Mouse (Mus musculus): ENCODE data around the gene Rab31. TPM values are rescaled to one million over a fixed set of nuclear protein-coding genes. Genes with fewer than 3 reads are reported as not detected.

The Rab31 gene
- polyA plus RNA-seq, 1 experiment from 2014 or later: 73.0 TPM

DNA sequence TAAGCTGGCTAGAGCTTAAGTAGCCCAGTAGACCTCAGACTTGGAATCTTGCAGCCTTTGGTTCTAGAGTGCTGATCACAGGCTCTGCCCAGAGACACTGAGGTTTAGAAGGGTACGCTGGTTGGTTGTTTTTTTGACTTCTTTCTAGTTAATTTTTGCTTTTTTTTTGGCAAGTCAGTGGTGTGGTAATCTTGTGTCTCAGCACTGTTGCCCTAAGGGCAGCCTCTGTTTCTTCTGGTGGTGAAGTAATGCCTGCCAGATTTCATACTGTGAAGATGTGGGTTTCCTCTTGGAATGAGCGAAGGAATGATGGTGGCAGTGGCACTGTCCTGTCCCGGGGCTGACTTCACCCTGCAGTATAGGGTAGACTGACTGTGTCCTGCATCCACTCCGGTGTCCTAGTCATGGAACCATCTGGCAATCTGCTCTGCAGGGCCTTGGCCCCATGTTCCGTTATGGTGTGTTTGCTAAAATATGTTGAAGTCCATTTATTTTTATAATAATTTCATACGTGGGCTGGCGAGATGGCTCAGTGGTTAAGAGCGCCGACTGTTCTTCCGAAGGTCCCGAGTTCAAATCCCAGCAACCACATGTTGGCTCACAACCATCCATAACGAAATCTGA lies 20.9 kb upstream of the Rab31 start:
- no peak overlapping the region for H3K27ac ChIP-seq
- no peak overlapping the region for H3K9ac ChIP-seq
- no peak overlapping the region for H3K4me2 ChIP-seq
- no peak for ATAC-seq (ENCODE audit: low FRiP score)
- H3K27me3 ChIP-seq: no peaks in the 10 kb centered on the region
- H3K9me3 ChIP-seq: no peaks in the 10 kb centered on the region
- peaks cover 7% of the 10 kb centered on the region; the same call in 1 of the 2 replicates for H3K36me3 ChIP-seq
- peaks cover 21% of the 10 kb centered on the region for H3K4me1 ChIP-seq (replicated peaks)
- H3K4me3 ChIP-seq: no peak overlapping the region
- WGBS: 95% methylated on average over 12 of the region's 12 CpGs

DNA sequence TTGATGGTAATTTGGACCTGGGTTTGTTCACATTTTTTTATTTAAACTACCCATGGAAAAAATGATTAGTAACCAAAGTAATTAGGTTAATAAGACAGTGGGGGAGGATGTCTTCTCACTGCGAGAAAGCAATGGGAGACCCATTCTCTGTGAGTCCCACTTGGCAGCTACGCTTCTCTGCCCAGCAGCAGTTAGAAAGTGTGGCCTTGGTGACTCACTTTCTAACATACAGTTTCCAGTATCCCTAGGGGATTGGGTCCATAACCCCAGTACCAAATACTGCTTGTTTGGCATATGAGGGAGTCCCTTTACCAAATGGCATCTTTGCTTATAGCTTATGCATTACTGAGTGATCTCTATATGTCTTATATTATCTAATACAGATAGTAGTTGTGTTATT lies 18.6 kb upstream of the Rab31 start:
- H3K27ac ChIP-seq: no peak overlapping the region
- H3K4me1 ChIP-seq (replicated peaks): peaks cover 32% of the 10 kb centered on the region
- ATAC-seq (ENCODE audit: low FRiP score): no peak
- peaks cover 17% of the 10 kb centered on the region for H3K36me3 ChIP-seq
- no peaks in the 10 kb centered on the region for H3K9me3 ChIP-seq
- no peak overlapping the region for H3K4me3 ChIP-seq
- 85% methylated on average over 2 of the region's 2 CpGs for WGBS
- no peak overlapping the region for H3K4me2 ChIP-seq
- no peak overlapping the region for H3K9ac ChIP-seq
- H3K27me3 ChIP-seq: no peaks in the 10 kb centered on the region

DNA sequence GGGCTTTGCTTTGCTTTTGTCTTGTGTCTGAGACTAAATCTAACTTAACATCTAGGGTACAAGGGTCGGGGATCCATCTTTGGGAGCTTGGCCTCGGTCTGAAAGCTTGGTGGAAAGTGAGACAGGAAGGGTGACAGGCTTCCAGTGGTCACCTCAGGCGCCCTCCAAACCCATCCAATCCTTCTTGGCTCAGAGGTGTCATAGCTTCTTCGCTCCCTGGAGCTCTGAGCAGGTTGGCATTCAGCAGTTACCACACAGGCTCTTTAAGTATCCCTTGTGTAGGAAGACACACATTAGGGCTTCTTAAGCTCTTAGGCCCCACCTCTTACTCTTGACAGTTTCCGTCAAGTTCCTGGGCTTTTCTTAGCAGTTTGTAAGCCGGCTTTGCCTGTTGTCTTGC lies 17.0 kb upstream of the Rab31 start:
- H3K9me3 ChIP-seq: no peaks in the 10 kb centered on the region
- H3K27ac ChIP-seq: no peak overlapping the region
- H3K36me3 ChIP-seq: peaks cover 15% of the 10 kb centered on the region
- H3K9ac ChIP-seq: no peak overlapping the region
- no peak for ATAC-seq (ENCODE audit: low FRiP score)
- H3K27me3 ChIP-seq: no peaks in the 10 kb centered on the region
- WGBS: 96% methylated on average over 6 of the region's 6 CpGs
- no peak overlapping the region for H3K4me3 ChIP-seq
- no peak overlapping the region for H3K4me2 ChIP-seq
- H3K4me1 ChIP-seq (replicated peaks): peaks cover 44% of the 10 kb centered on the region

DNA sequence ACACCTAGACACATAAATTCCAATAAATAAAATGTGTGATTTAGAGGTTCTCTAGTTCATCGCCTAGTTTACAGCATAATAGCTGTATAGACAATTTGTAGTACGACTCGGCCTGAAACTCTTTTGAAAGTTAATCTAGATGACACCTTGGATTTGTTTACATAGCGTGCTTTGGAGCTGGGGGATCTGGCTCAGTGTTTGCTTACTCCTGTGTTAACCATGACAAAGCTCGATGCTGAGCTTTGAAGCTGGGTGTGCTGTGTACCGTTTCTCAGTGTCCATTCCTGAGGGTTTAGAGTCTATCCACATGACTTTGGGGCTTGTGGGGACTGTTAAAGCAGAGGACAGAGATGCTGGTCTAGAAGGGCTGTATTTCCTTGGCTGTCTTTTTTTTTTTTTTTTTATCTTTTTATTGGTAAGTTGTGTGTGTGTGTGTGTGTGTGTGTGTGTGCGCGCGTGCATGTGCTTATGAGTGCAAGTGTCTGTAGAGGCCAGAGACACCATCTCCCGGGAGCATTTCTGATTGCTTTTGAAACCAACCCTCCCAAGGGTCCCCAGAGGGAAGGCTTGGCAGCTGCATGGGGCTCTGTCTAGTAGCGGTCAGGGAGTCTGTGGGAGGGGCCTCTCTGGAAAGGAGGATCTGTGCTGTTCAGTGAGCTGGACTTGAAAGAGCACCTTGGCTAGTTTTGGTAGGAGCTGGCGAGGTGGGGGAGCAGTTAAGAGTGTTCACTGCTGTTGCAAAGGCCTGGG lies 16.2 kb upstream of the Rab31 start:
- peaks cover 47% of the 10 kb centered on the region for H3K4me1 ChIP-seq (replicated peaks)
- no peak overlapping the region for H3K9ac ChIP-seq
- H3K9me3 ChIP-seq: no peaks in the 10 kb centered on the region
- H3K27me3 ChIP-seq: no peaks in the 10 kb centered on the region
- ATAC-seq (ENCODE audit: low FRiP score): 0 out of 2 replicates have a peak, but pooled peaks have one; percentile 16
- WGBS: 77% methylated on average over 12 of the region's 12 CpGs
- H3K4me3 ChIP-seq: no peak overlapping the region
- H3K36me3 ChIP-seq: peaks cover 14% of the 10 kb centered on the region
- H3K4me2 ChIP-seq: no peak overlapping the region
- no peak overlapping the region for H3K27ac ChIP-seq

DNA sequence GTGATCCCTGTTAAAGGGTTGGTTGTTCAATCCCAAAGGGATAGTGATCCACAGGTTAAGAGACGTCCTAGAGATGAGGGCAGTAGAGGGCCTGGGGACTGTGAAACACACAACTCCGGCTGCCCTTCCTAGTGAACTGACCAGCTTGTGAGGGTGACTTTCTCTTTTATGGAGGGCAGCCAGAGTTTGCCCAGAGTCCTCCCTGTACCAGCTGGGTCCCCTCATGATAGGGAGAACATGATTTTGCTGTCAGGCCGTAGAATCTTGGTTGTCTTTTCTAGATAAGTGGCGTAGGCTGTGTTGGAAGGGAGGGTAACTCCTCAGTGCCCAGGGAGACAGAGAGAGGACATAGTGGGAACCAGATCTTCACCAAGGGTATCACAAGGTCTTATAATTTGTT lies 14.7 kb upstream of the Rab31 start:
- H3K4me3 ChIP-seq: no peak overlapping the region
- peaks cover 14% of the 10 kb centered on the region for H3K36me3 ChIP-seq
- H3K4me1 ChIP-seq (replicated peaks): peaks cover 44% of the 10 kb centered on the region
- no peaks in the 10 kb centered on the region for H3K9me3 ChIP-seq
- no peaks in the 10 kb centered on the region for H3K27me3 ChIP-seq
- H3K27ac ChIP-seq: 0 out of 2 replicates have a peak overlapping the region, but pooled peaks have one; percentile 12
- WGBS: 92% methylated on average over 4 of the region's 4 CpGs
- no peak for ATAC-seq (ENCODE audit: low FRiP score)
- no peak overlapping the region for H3K9ac ChIP-seq
- H3K4me2 ChIP-seq: no peak overlapping the region

DNA sequence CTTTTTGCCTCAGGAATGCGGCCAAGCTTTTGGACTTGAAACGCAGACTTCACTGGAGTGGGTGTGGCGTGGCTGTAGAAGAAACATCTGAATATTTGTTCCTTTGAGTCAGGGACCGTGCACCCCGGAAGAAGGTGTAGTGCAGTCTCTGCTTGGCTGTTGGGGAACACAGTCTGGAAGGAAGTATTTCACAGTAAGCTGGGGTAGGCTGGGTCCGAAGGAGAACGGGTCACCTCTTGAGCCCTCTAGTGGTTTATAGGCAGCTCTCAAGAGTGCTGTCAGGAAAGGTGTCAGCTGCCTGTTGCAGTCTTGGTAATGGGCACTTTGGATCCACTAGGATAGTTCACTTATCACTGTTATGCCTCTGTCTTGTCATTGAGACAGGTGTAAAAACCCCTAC lies 13.7 kb upstream of the Rab31 start:
- Histone ChIP-seq H3K4me1 (replicated peaks) (peaks cover 46% of the 10 kb centered on the region), H3K27me3 (no peaks in the 10 kb centered on the region), H3K9ac (no peak overlapping the region), H3K4me3 (no peak overlapping the region), H3K4me2 (no peak overlapping the region), H3K27ac (no peak overlapping the region), H3K36me3 (peaks cover 14% of the 10 kb centered on the region), H3K9me3 (no peaks in the 10 kb centered on the region)
- no peak for ATAC-seq (ENCODE audit: low FRiP score)
- 83% methylated on average over 7 of the region's 7 CpGs for WGBS

DNA sequence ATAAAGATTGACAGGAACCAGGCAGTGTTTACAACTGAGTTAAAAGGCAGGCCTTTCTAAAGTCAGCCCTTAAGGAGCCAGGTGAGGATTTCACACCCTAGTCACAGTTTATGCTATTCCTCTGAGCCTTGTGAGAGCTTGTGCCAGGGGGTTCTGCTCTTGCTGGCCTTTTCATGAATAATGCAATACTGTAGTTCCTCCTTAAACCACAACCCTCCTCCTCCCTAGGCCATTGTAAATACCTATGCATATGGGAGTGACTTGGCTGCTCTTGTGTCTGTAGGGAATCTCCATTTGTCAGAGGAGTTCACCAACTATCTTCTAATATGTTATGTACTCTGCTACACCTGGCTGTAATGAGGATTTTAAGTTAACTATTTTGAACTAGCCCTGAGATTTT lies 13.2 kb upstream of the Rab31 start:
- Histone ChIP-seq H3K27me3 (no peaks in the 10 kb centered on the region), H3K4me3 (no peak overlapping the region), H3K4me2 (no peak overlapping the region; the same call in 1 of the 2 replicates), H3K9me3 (no peaks in the 10 kb centered on the region), H3K9ac (no peak overlapping the region), H3K36me3 (peaks cover 14% of the 10 kb centered on the region), H3K4me1 (replicated peaks) (peaks cover 44% of the 10 kb centered on the region), H3K27ac (no peak overlapping the region)
- no peak for ATAC-seq (ENCODE audit: low FRiP score)

DNA sequence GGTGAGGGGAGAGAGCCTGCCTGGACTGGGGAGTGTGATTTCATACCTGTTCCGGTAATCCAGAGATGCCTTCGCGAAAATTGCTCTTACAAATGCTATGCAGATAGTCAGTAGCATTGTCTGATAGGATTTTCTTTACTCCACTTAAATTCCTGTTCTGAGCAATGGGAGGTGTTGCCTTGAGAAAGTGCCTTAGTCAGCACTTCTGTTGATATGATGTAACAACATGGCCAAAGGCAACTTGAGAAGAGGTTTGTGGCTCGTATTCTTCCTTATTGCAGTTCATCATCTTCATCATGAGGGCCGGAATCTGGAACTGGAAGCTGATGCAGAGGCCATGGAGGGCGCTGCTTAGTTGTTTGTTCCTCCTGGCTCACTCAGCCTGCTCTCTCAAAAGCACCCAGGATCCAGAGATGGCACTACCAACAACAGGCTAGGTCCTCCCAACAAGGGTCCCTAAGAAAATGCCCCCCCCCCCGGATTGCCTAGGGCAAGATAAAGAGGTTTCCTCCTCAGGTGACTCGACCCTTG lies 12.1 kb upstream of the Rab31 start:
- Histone ChIP-seq H3K9ac (peak overlapping the region; percentile 57; the same call in 1 of the 2 replicates), H3K27ac (peak overlapping the region; percentile 53; the same call in 1 of the 2 replicates), H3K4me3 (peak overlapping the region; percentile 96), H3K9me3 (no peaks in the 10 kb centered on the region), H3K4me1 (replicated peaks) (peaks cover 44% of the 10 kb centered on the region), H3K4me2 (peak overlapping the region; percentile 70), H3K36me3 (peaks cover 14% of the 10 kb centered on the region), H3K27me3 (no peaks in the 10 kb centered on the region)
- no peak for ATAC-seq (ENCODE audit: low FRiP score)
- 74% methylated on average over 8 of the region's 8 CpGs for WGBS

DNA sequence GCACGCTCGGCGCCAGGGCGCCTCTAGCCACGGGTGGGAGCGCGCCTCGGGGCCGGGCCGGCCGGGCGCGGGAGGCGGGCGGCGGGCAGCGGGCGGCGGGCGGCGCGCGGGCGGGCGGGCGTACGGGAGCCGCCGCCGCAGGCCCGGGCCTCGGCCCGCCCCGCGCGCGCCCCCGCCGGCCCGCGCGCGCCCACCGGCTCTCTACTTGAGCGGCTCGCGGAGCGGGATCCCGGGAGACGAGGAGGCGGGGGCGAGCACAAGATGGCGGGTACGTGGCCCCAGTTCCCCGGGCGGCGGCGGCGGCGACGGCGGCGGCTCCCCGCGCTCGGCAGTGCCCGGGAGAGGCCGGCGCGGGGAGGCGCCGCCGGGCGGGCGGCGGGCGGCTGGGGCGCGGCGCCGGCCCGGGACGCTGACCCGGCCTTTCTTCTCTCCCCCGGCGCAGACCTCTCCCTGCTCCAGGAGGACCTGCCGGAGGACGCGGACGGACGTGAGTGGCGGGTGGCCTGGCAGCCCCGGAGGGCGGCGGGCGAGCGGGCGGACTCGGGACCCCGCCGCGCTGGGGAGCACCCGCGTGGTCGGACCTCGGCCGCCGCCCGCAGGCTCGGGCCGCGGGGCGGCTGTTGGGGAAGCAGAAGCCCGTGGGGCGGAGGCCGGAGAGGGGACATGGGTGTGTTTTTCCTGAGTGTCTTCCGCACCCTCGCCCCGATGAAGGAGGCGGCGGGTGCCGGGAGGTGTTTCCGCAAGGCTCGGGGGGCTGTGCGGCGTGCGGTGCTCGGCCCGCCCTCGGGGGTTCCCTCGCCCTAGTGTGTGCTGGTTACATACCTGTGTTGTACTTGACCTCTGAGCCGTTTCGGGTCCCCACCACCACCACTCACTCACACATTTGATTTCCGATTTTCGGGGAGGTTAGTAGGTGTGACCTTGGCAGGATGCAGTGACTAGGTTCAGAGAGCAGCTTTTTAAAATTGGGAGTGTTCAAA lies 10.9 kb upstream of the Rab31 start:
- H3K27me3 ChIP-seq: no peaks in the 10 kb centered on the region
- peak; percentile 64 for ATAC-seq (ENCODE audit: low FRiP score)
- H3K4me1 ChIP-seq (replicated peaks): peaks cover 37% of the 10 kb centered on the region
- peak overlapping the region; percentile 70 for H3K4me2 ChIP-seq
- WGBS: under 1% methylated on average over 60 of the region's 135 CpGs
- H3K9me3 ChIP-seq: no peaks in the 10 kb centered on the region
- peaks cover 14% of the 10 kb centered on the region for H3K36me3 ChIP-seq
- peak overlapping the region; percentile 99 for H3K9ac ChIP-seq
- H3K27ac ChIP-seq: peak overlapping the region; percentile 100
- H3K4me3 ChIP-seq: peak overlapping the region; percentile 96

DNA sequence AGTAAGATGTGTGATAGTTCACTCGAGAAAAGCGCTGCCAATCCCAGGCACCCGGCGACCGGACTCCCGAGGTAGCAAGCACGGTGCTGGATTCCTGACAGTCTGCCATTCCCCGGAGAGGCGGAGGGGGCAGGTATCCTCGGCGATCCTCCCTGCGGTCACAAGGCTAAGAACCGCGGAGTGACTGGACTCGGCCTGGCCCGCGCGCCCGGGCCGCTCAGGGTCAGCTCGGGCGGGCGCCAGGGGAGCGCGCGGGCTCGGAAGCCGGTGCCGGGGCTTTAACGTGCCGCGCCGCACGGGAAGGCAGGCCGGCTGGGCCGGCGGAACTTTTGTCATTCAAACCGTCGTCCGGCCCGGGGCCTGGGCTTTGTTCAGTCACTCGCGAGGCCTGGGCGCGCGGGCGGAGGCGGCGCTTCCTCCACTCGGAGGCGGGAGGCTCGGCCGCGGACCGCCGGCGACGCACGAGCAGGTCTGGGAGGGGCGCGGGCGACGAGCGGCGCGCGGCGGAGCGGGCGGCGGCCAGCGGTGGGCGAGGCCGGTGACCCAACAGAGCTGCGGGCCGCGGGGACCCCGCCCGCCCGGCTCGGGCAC lies 10.1 kb upstream of the Rab31 start, which contains the start of gene Ppp4r1:
Gene Ppp4r1 (plus strand): TSS at position 23 of the 591 bp plus-strand sequence.
- H3K4me2 ChIP-seq: peak within 1 kb of the TSS; percentile 70
- peak within 1 kb of the TSS; percentile 99 for H3K9ac ChIP-seq
- H3K27me3 ChIP-seq: no peaks in the 10 kb centered on the region
- H3K27ac ChIP-seq: peak within 1 kb of the TSS; percentile 100
- no peaks in the 10 kb centered on the region for H3K9me3 ChIP-seq
- peak within 1 kb of the TSS; percentile 96 for H3K4me3 ChIP-seq
- ATAC-seq (ENCODE audit: low FRiP score): peak; percentile 81
- H3K4me1 ChIP-seq (replicated peaks): peaks cover 35% of the 10 kb centered on the region
- under 1% methylated on average over 56 of the region's 81 CpGs for WGBS
- H3K36me3 ChIP-seq: peaks cover 11% of the 10 kb centered on the region

DNA sequence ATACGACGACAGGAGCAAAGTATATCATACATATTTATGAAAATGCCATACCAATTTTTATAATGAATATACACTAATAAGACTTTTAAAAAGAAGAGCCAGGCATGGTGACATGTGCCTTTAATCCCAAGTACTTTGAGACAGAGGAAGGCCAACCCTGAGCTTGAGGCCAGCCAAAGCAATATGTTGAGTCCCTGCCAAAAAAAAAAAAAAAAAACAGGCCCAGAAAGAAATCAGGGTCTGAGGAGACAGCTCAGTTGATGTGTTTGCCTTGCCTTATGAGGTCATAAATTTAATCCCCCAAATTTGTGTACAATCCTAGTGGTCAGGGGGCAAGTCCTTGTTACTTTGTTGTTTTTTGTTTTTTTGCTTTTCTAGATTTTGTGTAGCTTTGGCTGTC lies 8.4 kb upstream of the Rab31 start:
- Histone ChIP-seq H3K27ac (no peak overlapping the region), H3K4me3 (no peak overlapping the region), H3K27me3 (no peaks in the 10 kb centered on the region), H3K9ac (no peak overlapping the region), H3K4me2 (no peak overlapping the region), H3K9me3 (no peaks in the 10 kb centered on the region), H3K4me1 (replicated peaks) (peaks cover 22% of the 10 kb centered on the region), H3K36me3 (peaks cover 3% of the 10 kb centered on the region; the same call in 1 of the 2 replicates)
- ATAC-seq (ENCODE audit: low FRiP score): no peak
- WGBS: 95% methylated on average over 2 of the region's 2 CpGs
